Mouse (Mus musculus) liver, adult 2 months (tissue): ENCODE measurements around the gene Mecom.

Source experiments
- CTCF ChIP-seq: fragments of 200-500 bp; IDR thresholded peaks from 2 replicates; pipeline ENCODE4 v1.5.1; 2011; ENCODE audit warnings: low read depth, low read length, control low read depth
- POLR2A ChIP-seq: fragments of 200-500 bp; IDR thresholded peaks from 2 replicates; pipeline ENCODE4 v1.6.1; 2011; ENCODE audit warnings: low read length, control low read depth; ENCODE audit not compliant: insufficient read depth; ENCODE audit errors: extremely low read depth

- TF ChIP-seq CTCF: no peak
- TF ChIP-seq POLR2A: no peak
These were observed 300.6 kb downstream of the Mecom start for GRCm38 (mm10) chr3:30247256-30247655.
